Mouse (Mus musculus): ENCODE measurements at regions not wholly inside any gene's neighbourhood (a gene's known extent, or its start where the extent isn't known, plus 50 kb on each side); places are given as distances from the start of the nearest gene placed in this dataset.

- Histone ChIP-seq H3K9me3 (ENCODE audit: control insufficient read depth, low read length) (no peaks in the 10 kb centered on the region), H3K27me3 (ENCODE audit: control insufficient read depth) (no peaks in the 10 kb centered on the region), H3K4me3 (replicated peaks) (no peak overlapping the region), H3K4me1 (ENCODE audit: control insufficient read depth) (no peaks in the 10 kb centered on the region), H3K36me3 (ENCODE audit: control insufficient read depth) (no peaks in the 10 kb centered on the region)
- TF ChIP-seq TAL1 (IDR thresholded peaks at IDR 0.05; ENCODE audit: low read length) (no peak), GATA1 (IDR thresholded peaks at IDR 0.05; ENCODE audit: low read length) (no peak)
These were observed 156.6 kb downstream of the Tmem161b start for GRCm38 (mm10) chr13:84378553-84379332.

DNA sequence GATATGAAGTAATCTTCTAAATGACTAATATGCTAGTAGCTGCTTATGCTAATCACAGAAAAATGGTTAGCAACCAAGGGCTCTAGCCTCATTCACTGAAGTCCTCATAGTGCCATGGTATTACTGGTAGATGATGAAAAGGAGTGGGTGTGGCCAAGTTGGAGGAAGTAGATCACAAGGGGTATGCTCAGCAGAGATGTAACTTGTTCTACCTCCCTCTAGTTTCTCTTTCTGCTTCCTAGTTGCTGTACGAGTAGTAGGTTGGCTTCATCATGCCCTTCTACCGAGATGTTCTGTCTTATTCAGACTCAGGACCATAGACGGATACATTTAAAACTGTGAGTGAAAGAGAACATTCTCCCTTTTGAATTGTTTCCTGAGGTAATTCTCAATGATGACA, 169.5 kb downstream of the Tmem161b start:
- no peaks in the 10 kb centered on the region for H3K36me3 ChIP-seq (ENCODE audit: control insufficient read depth)
- H3K9me3 ChIP-seq (ENCODE audit: control insufficient read depth, low read length), result peaks cover 8% of the 10 kb centered on the region
- no peaks in the 10 kb centered on the region for H3K4me1 ChIP-seq (ENCODE audit: control insufficient read depth)
- H3K4me3 ChIP-seq (replicated peaks), result no peak overlapping the region
- TF ChIP-seq GATA1 (IDR thresholded peaks at IDR 0.05; ENCODE audit: low read length), result no peak
- TF ChIP-seq TAL1 (IDR thresholded peaks at IDR 0.05; ENCODE audit: low read length), result no peak
- H3K27me3 ChIP-seq (ENCODE audit: control insufficient read depth), result no peaks in the 10 kb centered on the region

- no peak for TF ChIP-seq GATA1 (IDR thresholded peaks at IDR 0.05; ENCODE audit: low read length)
- no peak for TF ChIP-seq TAL1 (IDR thresholded peaks at IDR 0.05; ENCODE audit: low read length)
- H3K9me3 ChIP-seq (ENCODE audit: control insufficient read depth, low read length), result no peaks in the 10 kb centered on the region
- H3K27me3 ChIP-seq (ENCODE audit: control insufficient read depth), result no peaks in the 10 kb centered on the region
- H3K36me3 ChIP-seq (ENCODE audit: control insufficient read depth), result no peaks in the 10 kb centered on the region
- H3K4me1 ChIP-seq (ENCODE audit: control insufficient read depth), result no peaks in the 10 kb centered on the region
- no peak overlapping the region for H3K4me3 ChIP-seq (replicated peaks)
These were observed 176.6 kb downstream of the Tmem161b start for GRCm38 (mm10) chr13:84398476-84399344.

DNA sequence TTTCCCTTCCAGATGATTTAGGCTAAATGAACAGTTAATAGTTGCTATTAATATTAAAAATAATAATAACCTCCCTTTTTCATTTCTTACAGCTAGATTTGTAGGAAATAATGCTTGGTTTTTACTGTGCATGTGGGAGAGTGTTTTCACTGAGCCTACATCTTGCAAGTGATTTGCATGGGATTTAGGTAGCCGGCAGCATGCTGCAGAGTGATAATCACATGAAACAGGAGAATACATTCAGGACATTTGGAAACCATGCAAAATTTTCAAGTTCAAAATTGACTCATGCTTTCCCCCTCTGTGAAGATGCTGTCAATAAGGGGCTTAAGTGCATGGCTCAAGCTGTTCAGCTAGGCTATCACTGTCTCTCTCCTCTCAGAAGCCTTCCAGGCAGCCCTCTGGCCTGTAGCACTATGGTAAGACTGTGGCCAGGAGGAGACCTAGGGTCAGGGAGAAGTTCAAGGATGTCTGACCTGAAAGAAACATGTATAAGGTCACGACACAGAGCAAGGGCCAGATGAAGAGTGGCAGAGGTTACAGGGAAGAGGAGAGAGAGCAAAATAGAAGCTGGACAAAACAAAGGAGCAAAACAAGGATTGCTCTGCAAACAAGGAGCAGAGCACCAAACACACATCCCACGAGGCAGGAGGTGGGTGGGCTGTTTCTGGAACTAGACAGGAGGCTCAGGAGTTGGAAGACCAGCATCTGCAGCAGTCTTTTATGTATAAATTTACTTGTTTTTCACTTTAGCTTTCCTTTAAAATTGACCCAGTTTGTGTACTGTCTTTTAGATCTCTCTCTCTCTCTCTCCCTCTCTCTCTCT, 177.5 kb downstream of the Tmem161b start:
- no peak for TF ChIP-seq GATA1 (IDR thresholded peaks at IDR 0.05; ENCODE audit: low read length)
- TF ChIP-seq TAL1 (IDR thresholded peaks at IDR 0.05; ENCODE audit: low read length), result no peak
- no peaks in the 10 kb centered on the region for H3K4me1 ChIP-seq (ENCODE audit: control insufficient read depth)
- H3K9me3 ChIP-seq (ENCODE audit: control insufficient read depth, low read length), result no peaks in the 10 kb centered on the region
- no peaks in the 10 kb centered on the region for H3K36me3 ChIP-seq (ENCODE audit: control insufficient read depth)
- no peak overlapping the region for H3K4me3 ChIP-seq (replicated peaks)
- no peaks in the 10 kb centered on the region for H3K27me3 ChIP-seq (ENCODE audit: control insufficient read depth)

DNA sequence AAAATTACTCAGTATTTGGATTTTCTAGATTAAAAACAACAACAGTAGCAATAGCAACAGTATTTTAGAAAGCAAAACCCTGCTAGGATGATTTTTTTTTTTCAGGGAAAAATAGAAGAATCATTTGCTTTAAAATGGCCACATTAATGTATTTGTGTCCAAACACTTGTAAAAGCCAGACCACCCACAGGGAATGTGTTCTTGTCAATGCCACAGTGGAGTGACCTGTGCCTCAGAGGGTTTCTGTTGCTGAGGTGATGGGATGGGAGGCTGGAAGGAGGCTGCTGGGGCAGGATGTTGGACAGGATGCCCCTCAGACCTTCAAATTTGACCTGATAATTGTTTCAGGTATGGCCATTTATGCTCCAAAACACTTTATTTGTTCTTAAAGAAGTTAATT, 178.9 kb downstream of the Tmem161b start:
- no peak overlapping the region for H3K4me3 ChIP-seq (replicated peaks)
- no peaks in the 10 kb centered on the region for H3K27me3 ChIP-seq (ENCODE audit: control insufficient read depth)
- no peaks in the 10 kb centered on the region for H3K9me3 ChIP-seq (ENCODE audit: control insufficient read depth, low read length)
- H3K36me3 ChIP-seq (ENCODE audit: control insufficient read depth), result no peaks in the 10 kb centered on the region
- TF ChIP-seq GATA1 (IDR thresholded peaks at IDR 0.05; ENCODE audit: low read length), result no peak
- TF ChIP-seq TAL1 (IDR thresholded peaks at IDR 0.05; ENCODE audit: low read length), result no peak
- H3K4me1 ChIP-seq (ENCODE audit: control insufficient read depth), result no peaks in the 10 kb centered on the region

DNA sequence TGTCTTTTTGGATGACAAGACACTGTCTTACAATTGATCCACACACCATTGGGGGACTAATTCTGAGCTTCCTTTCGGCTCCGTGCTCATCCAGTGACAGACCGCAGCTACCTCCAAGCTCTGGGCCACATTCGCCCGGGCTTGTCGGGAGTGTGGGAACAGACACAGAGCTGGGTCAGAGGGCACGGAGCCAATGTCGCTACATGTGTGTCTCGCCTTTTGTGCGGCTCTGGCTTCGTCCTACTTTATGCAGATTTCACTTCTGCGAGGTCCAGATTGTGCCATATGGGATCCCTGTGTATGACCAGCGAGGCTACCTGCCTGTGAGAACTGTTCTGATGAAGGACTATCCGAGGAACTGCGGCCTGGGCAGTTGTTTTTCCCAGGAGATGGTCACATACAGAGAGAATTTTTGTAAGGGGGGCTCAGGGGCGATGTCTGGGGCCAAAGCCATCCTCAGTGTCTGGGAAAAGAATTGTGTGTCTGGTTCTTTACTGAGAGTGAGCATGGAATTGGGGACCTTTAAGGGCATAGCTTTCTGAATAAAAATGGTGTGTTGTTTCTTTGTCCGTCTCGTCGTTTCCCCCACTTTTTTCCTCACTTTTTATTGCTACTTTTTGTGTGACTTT, 182.6 kb downstream of the Tmem161b start:
- Histone ChIP-seq H3K4me3 (replicated peaks) (no peak overlapping the region), H3K4me1 (ENCODE audit: control insufficient read depth) (no peaks in the 10 kb centered on the region), H3K36me3 (ENCODE audit: control insufficient read depth) (no peaks in the 10 kb centered on the region), H3K27me3 (ENCODE audit: control insufficient read depth) (no peaks in the 10 kb centered on the region), H3K9me3 (ENCODE audit: control insufficient read depth, low read length) (peaks cover 5% of the 10 kb centered on the region; the same call in 1 of the 2 replicates)
- TF ChIP-seq TAL1 (IDR thresholded peaks at IDR 0.05; ENCODE audit: low read length), result no peak
- TF ChIP-seq GATA1 (IDR thresholded peaks at IDR 0.05; ENCODE audit: low read length), result no peak

DNA sequence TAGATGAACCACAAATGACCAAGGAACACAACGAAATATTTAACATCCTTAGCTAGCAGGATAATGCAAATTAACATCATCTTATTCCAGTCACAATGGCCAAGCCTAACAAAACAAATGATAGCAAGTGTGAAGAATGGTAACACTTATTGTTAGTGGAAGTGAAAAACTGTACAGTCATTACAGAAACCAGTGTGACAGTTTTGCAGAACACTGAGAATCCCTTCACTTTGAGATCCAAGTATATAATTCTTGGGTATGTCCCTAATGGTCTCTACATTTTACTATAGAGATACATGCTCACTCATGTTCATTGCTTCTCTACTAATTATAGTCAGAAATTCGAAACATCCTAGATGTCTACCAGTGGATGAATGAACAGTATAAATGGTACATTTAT, 212.3 kb downstream of the Tmem161b start:
- H3K4me3 ChIP-seq (replicated peaks), result no peak overlapping the region
- no peaks in the 10 kb centered on the region for H3K27me3 ChIP-seq (ENCODE audit: control insufficient read depth)
- no peaks in the 10 kb centered on the region for H3K9me3 ChIP-seq (ENCODE audit: control insufficient read depth, low read length)
- no peak for TF ChIP-seq GATA1 (IDR thresholded peaks at IDR 0.05; ENCODE audit: low read length)
- no peak for TF ChIP-seq TAL1 (IDR thresholded peaks at IDR 0.05; ENCODE audit: low read length)
- no peaks in the 10 kb centered on the region for H3K36me3 ChIP-seq (ENCODE audit: control insufficient read depth)
- no peaks in the 10 kb centered on the region for H3K4me1 ChIP-seq (ENCODE audit: control insufficient read depth)

- H3K9me3 ChIP-seq (ENCODE audit: control insufficient read depth, low read length), result no peaks in the 10 kb centered on the region
- TF ChIP-seq GATA1 (IDR thresholded peaks at IDR 0.05; ENCODE audit: low read length) (no peak), TAL1 (IDR thresholded peaks at IDR 0.05; ENCODE audit: low read length) (no peak)
These were observed 215.7 kb downstream of the Tmem161b start for GRCm38 (mm10) chr13:84437586-84438443.

More at GRCm38 (mm10) chr13:84437586-84438443, 215.7 kb downstream of the Tmem161b start:
- Histone ChIP-seq H3K27me3 (ENCODE audit: control insufficient read depth) (no peaks in the 10 kb centered on the region), H3K4me3 (replicated peaks) (no peak overlapping the region), H3K4me1 (ENCODE audit: control insufficient read depth) (no peaks in the 10 kb centered on the region), H3K36me3 (ENCODE audit: control insufficient read depth) (no peaks in the 10 kb centered on the region)
